Mouse (Mus musculus) 3T3-L1 (cell line): ENCODE results near the gene Plekha7.

ENCODE experiments used
- DNase-seq: peaks from one replicate; pipeline ENCODE4 v3.0.0-alpha.2; 2015; ENCODE audit warnings: low read depth, low spot score

The Plekha7 gene

GRCm38 (mm10) chr7:116307871-116308631 is at the start of gene Plekha7:
TSS of gene Plekha7 (minus strand) at chr7:116308376.
- DNase-seq = no peak

- DNase-seq = peak; percentile 87
Measured at GRCm38 (mm10) chr7:116336226-116336625, 28.1 kb upstream of the Plekha7 start.

- peak; percentile 21 for DNase-seq
Measured at GRCm38 (mm10) chr7:116335133-116335532, 27.0 kb upstream of the Plekha7 start.

GRCm38 (mm10) chr7:116334669-116335038 is 26.5 kb upstream of the Plekha7 start:
- peak; percentile 32 for DNase-seq

GRCm38 (mm10) chr7:116333713-116334668 is 25.8 kb upstream of the Plekha7 start, which contains the start of gene Rps13:
TSS of gene Rps13 (minus strand) at chr7:116334195.
- peak; percentile 94 for DNase-seq

- DNase-seq = no peak
Measured at GRCm38 (mm10) chr7:116331246-116331645, 23.1 kb upstream of the Plekha7 start.

- no peak for DNase-seq
Measured at GRCm38 (mm10) chr7:116329858-116330257, 21.7 kb upstream of the Plekha7 start.

- DNase-seq = no peak
Measured at GRCm38 (mm10) chr7:116328777-116329176, 20.6 kb upstream of the Plekha7 start.

- DNase-seq = no peak
Measured at GRCm38 (mm10) chr7:116327901-116328300, 19.7 kb upstream of the Plekha7 start.

- peak; percentile 56 for DNase-seq
Measured at GRCm38 (mm10) chr7:116323331-116323964, 15.3 kb upstream of the Plekha7 start.

GRCm38 (mm10) chr7:116309456-116309855 is 1.3 kb upstream of the Plekha7 start:
- no peak for DNase-seq

- no peak for DNase-seq
Measured at GRCm38 (mm10) chr7:116308632-116308991, 436 bp upstream of the Plekha7 start.

- no peak for DNase-seq
Measured at GRCm38 (mm10) chr7:116307099-116307870, 891 bp downstream of the Plekha7 start.

- DNase-seq = no peak
Measured at GRCm38 (mm10) chr7:116306601-116307000, 1.6 kb downstream of the Plekha7 start.

- no peak for DNase-seq
Measured at GRCm38 (mm10) chr7:116301661-116302311, 6.4 kb downstream of the Plekha7 start.

- no peak for DNase-seq
Measured at GRCm38 (mm10) chr7:116301144-116301543, 7.0 kb downstream of the Plekha7 start.

GRCm38 (mm10) chr7:116298851-116299250 is 9.3 kb downstream of the Plekha7 start:
- no peak for DNase-seq

- no peak for DNase-seq
Measured at GRCm38 (mm10) chr7:116298389-116298788, 9.8 kb downstream of the Plekha7 start.

GRCm38 (mm10) chr7:116294961-116295360 is 13.2 kb downstream of the Plekha7 start:
- DNase-seq = peak; percentile 4

- DNase-seq = no peak
Measured at GRCm38 (mm10) chr7:116292377-116292776, 15.8 kb downstream of the Plekha7 start.

GRCm38 (mm10) chr7:116290559-116290958 is 17.6 kb downstream of the Plekha7 start:
- no peak for DNase-seq
